Mouse (Mus musculus): ENCODE measurements at regions not wholly inside any gene's neighbourhood (a gene's known extent, or its start where the extent isn't known, plus 50 kb on each side); places are given as distances from the start of the nearest gene placed in this dataset.

DNA sequence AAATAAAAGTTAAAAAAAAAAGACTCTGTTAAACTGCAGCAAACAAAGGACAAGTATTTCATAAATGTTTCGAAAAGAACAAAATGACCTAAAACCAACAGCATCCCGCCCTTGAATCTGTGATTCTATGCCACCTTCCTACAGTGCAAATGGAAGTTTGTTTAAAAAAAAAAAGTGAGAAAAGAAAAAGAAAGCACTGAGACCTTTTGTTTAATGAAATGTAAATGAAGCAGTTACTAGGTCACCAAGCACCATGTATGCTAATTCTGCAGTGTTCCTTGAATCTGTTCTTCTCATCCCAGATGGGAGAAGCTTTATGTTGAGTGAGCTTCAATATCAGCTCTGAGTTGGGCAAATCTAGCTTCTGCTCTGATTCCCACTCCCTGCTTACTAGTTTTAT, 64.8 kb downstream of the Dnajb9 start:
- no peak for DNase-seq (ENCODE audit: low read depth, low spot score)

DNA sequence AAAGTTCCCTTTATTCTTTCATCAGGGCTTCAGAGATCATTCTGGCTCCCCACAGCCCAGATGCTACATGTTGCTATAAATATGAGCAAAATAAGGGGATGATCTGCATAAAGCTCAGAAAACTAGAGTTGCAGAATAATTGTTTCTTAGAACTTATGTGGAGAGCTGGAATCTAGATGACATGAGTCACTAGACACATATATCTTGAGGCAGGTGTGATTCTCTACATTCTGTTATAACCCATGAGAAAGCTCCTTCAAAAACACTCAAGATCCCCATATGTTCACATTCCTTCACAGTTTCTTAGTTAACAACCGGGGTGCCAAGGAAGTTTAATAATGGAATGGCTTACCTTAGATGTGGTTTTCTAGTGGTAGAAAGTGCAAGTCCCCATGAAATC, 71.1 kb downstream of the Dnajb9 start:
- DNase-seq (ENCODE audit: low read depth, low spot score): no peak

DNA sequence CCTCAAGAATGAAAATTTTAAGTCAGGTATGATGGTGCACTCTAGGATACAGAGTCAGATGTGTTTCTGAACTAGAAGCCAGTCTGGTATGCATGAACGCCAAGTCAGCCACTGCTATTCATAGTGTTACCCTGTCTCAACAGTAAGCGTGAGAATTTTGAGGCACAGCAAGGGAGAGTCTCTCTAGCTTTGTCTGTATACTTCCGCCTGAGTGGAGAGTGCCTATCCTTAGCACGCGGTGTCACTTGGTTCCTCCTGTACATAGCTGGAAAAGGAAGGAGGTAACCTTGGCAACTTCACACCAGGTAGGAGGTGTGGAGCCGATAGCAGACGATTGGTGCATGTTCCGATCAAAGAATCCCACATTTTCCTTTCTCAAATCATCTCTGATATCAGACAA, 81.3 kb downstream of the Dnajb9 start:
- no peak for DNase-seq (ENCODE audit: low read depth, low spot score)

DNA sequence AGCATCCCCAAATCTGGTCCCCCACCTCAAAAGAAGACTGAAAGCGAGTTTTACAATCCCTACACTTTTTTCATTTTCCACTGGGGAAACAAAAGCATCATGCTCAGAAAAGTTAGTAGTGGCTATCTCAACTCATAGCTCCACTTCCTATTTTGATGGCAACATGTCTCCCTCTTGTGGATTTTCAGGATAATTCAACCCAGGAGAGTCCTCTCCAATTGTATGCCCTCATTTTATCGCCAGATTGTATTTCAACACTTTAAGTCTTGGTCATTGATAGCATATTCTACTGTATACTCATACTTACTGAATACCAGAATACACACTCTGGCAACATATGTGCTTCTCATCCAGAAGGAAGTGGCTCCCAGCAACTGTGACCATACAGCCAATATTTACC, 105.0 kb downstream of the Dnajb9 start:
- peak; percentile 7 for DNase-seq (ENCODE audit: low read depth, low spot score)

DNA sequence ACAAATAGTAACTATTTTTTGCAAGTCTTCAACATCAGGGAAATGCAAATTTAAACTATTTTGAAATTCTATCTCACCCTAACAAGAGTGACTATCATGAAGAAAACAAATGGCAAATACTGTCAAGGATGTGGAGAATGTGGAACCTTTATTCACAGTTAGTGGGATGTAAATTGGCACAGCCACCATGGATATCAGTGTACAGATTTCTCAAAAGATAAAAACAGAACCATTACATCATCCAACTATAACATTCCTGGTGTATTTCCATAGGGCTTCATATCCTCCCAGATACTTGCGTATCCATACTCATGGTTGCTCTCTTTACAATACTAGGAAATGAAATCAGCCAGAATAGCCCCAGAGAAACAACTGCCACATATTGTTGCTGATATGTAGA, 110.9 kb downstream of the Dnajb9 start:
- no peak for DNase-seq (ENCODE audit: low read depth, low spot score)

DNA sequence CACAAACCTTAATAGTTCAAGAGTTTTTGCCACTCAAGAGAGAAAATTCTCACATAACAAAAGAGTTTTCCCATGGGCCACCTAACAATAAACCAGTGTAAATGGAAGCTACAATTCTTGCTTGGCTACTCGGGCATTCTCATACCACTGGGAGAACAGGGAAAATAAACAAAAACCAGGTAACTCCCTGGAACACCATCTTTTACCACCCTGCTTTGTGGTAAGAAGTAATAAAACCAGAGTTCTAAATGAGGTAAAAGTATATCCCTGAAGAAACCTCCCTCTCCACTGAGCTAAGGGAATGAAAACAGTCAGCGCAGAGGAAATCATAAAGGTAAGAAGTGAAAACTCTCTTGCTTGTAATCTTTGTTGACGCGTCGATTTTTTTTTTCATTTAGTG, 138.4 kb downstream of the Dnajb9 start:
- DNase-seq (ENCODE audit: low read depth, low spot score): no peak

DNA sequence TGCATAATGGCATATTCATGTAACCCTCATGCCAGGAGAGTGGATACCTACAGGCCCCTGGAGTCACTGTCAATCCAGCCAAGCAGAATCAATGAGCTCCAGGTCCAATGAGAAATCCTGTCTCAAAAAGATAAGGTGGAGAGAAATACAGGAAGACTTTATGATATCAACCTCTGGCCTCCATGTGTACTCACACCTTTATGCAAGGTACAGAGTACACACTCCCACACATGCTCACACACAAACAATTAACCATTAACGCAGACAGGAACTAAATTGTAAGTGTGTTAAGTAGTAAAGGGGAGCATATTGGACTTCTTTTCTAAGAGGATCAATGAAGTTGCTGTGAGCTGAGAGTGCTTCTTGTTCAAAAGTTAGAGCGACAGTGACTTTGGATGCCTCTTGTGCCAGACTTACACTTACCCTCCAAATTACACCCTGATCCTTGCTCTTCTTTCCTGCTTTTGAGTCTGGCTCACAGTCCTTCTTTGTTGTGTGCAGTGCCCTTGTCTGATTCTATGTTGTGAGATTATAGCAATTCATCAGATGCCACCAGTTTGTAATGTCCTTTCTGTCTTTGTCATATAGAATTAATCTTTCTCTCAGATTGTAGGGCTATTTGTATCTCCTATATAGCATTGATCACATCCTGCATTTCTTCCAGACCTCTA, 153.5 kb downstream of the Dnajb9 start:
- DNase-seq (ENCODE audit: low read depth, low spot score): no peak

DNA sequence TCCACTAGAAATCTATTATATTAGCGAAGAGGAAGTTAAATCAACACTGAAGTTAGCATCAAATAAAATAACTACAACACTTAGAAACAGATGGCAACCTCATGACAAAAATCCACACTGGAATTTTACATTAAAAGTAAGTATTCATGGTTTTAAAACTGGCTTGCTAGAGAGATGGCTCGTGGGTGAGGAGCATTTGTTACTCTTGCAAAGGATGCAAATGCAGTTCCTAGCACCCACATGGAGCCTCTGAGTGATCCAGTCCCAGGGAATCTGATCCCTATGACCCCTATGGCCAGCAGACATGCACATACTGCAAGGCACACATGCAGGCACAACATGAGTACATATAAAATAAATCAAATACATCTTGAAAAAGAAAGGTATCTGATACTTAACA, 164.3 kb downstream of the Dnajb9 start:
- DNase-seq (ENCODE audit: low read depth, low spot score): no peak

DNA sequence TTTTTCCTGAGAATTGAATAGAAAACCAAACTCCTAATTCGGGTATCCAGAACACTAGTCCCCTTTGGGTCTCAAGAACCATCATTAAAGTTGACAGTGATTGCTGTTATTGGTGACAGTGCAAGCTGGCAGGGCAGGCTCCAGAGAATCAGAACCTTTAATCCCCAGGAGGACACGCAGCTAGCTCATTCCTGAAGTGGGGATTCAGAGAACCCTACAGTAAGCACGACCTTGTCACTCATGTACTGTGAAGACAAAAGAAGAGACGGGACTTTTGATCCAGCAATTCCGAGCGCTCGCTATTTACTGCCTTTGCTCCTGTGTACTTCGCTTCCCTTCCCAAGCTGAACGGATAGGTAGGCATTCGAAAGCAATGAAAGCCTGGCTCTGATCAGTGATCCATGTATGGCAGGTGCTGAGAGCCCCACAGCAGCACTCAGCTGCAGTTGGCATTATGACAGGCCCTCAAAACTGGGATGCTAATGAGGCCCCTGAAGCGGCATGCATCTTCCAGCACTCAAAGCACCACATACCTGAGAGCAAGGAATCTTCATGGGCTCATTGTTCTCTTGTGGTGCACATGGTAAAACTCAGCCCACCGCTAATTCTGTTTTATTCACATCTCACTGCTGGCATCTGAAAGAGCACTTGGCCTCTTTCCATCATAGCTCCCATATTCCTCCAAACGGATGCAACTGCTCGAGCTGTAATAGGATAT, 165.6 kb downstream of the Dnajb9 start:
- no peak for DNase-seq (ENCODE audit: low read depth, low spot score)

DNA sequence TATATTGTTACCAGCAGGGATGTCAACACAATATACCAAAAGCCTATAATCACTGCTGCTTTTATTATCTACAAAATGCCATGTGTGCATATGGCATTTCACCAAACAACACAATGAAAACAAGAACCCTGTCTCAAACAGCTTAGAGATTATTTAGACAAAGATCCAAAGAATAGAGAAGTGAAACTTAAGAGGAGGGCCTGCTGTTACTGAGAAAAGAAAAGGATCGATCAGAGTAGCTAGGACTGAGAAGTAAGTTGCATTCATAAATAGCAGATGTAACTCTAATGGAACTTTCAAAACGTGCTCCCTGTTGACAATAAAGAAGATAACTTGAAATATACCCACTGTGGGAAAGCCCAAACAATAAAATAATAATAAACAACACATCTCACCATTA, 203.3 kb downstream of the Dnajb9 start:
- DNase-seq (ENCODE audit: low read depth, low spot score): no peak

DNA sequence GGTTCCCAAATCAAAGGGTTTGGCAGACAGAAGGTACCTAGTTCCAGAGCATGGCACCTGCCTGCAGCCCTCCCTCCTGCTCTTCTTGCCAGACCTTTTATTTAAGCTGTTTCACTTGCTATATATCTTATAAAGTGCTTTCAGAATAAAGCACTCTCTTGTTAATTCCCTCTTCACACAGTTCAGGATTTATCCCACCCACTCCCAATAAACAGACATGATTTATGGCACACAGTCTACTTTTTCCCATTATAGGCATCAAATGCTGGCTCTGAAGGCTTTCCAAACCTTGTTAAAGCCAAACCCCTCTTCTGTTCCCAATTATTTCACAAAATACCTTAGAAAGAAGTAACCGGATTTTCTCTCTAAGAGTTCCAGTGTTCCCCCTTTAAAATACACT, 226.6 kb downstream of the Dnajb9 start:
- no peak for DNase-seq (ENCODE audit: low read depth, low spot score)

DNA sequence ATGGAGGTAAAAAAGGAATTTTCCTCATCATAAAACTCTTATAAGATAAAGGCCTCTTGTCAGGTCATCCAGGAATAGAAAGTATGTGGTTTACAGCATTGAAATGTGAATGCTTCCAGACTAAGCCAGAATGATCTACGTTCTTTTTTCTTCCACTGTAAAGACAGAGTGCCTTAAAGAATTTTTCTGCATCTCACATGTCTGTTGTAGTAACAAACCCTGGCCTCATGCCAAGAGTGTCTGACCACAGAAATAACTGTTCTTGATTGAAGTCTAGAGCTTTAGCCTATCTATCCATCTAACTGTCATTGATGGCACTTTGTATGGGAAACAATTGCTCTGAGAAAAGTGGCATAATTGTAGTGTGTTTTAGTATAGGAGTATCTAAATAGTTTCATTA, 246.2 kb downstream of the Dnajb9 start:
- DNase-seq (ENCODE audit: low read depth, low spot score): no peak

DNA sequence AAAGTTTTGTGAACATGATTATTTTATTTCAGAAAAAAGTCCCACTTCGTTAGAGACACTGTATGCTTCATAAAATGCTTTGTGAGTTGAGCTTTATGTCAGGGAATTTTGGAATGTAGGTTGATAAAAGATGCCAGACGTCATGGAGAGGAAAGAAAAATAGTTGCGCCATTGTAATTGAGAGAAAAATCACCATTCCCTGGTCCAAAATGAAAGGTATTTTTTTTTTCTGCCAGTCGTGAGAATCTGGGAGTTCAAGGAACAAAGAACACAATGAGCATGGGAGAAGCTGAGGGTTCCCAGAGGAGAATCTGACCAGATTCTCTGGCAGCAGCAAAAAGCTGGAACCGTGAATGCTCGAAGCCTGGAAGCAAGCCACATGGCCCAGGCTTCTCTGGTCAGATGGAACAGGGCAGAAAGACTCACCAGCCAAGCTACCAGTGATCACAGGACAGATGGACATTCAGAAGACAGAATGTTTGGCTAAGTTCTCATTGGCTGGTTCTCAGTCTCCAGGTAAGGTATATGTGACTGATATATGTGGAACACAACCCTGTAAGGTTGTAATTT, 247.5 kb downstream of the Dnajb9 start:
- no peak for DNase-seq (ENCODE audit: low read depth, low spot score)

DNA sequence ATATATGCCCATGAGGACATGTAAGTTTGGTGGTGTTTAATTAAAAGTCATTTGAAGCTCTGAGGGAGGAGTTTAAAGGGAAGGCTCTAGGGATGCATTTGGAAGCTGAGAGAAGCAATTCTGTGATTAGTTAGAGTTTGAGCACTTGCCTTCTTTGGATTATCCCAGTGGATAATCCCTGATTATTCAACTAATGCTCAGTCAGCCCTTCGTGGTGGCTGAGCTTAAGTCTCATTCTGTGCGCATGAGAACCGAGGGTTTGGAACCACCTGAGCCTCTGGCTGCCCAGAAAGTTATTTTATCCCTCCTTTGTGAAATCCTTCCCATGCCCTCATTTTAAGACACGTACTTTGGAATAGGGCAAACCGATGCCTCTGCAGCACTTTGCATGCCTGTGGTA, 285.9 kb downstream of the Dnajb9 start:
- DNase-seq (ENCODE audit: low read depth, low spot score): no peak

DNA sequence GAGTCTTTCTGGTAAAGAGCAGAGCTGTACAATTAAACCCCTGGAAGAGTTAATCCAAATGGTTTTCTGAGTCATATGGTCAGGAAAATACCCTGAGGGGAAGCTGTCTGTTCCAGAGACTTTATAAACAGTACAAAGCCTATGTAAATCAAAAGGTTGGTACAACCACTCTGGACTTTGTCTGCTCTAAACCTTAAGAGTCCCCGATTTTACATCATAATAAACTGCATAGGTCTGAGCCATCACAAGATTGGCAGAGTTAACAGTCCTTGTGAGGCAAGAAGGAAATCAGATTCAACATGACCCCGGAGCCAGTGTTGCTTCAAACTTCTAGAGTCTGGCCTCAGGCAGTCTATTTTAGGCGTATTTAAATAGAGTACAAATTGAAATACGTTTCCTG, 289.7 kb downstream of the Dnajb9 start:
- no peak for DNase-seq (ENCODE audit: low read depth, low spot score)

DNA sequence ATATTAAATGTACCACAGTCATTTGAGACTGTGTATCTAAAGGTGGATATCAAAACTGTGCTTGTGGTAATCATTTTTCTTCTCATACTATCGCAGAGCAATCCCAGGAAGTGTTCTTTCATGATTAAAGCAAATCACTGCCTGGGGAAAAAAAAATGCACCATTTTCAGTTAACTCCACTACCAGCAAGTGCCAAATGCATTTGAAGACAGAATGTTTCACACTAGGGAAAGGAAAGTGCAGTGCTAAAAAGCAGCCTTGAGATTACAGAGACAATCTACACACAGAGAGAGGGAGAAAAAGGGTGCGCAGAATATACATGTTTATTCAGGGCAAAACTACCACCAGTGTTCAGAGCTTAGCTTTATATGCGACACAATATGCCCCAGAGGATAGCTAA, 291.0 kb downstream of the Dnajb9 start:
- no peak for DNase-seq (ENCODE audit: low read depth, low spot score)

DNA sequence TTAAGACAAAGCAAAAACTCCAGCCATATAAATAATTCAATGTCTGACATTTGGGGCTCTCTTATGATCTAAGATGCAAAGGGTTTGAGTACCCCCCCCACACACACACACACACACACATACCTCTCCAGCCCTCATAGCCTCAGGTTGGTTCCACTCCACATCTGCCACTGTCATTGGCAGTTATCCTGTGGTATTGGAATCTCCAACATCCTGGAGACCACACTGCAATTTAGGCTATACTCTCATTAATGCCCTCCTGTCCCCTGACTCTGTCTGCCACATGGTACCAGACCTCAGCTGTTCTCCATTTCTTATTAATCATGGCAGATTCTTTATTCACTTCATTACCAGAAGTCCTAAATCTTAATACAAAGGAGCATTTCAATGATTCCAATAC, 293.3 kb downstream of the Dnajb9 start:
- no peak for DNase-seq (ENCODE audit: low read depth, low spot score)

DNA sequence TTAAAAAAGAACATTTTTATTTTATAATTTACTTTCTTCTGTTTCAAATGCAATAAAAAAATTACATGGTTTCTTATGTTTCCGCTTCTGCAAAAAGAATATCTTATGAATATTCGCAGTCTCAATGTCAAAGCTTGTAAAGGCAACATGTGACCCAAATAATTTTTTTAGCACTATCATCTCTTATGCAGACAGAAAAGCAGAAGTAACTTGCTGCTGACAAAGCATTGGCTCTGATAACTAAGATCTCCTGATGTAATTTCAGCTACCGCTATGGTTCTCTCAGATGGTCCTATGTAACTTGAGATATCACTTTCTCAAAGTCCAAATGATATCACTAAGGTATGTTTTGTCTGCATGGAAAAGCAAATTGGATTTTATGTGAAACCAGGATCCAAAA, 310.9 kb downstream of the Dnajb9 start:
- DNase-seq (ENCODE audit: low read depth, low spot score): no peak

DNA sequence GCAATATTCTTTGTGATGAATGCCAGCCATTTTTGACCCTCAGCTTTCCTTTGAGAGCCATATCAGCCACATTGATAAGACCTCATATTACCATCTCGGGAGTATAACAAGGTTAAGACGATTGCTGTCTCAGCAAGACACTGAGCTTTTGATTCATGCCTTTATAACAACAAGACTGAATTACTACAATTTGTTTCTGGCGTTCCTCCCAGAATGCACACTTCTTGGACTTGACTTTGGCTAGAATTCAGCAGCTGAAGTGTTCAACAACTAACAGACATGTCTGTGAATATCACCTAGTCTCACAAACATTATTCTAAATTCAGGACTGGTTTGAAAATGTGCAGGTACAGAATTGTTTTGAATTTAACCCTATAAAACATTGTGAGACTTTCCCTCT, 324.5 kb downstream of the Dnajb9 start:
- no peak for DNase-seq (ENCODE audit: low read depth, low spot score)

DNA sequence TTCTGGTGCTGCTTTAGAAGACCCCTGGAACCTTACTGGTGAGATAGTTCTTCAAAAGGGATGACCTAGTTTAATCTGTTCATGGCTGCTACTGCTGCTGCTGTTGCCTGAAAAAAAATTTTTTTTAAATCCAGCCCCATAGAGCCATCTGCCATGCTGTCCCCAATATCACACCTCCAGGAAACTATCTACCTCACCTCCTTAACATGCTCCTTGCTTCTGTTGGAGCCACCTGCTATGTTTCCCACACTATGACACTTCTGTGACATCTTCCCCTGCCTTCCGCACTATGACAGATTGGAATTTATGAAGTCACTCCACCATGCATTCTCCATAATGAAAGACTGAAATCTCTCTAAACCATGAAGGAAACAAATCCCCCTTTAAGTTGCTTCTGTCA, 349.6 kb downstream of the Dnajb9 start:
- DNase-seq (ENCODE audit: low read depth, low spot score): no peak

DNA sequence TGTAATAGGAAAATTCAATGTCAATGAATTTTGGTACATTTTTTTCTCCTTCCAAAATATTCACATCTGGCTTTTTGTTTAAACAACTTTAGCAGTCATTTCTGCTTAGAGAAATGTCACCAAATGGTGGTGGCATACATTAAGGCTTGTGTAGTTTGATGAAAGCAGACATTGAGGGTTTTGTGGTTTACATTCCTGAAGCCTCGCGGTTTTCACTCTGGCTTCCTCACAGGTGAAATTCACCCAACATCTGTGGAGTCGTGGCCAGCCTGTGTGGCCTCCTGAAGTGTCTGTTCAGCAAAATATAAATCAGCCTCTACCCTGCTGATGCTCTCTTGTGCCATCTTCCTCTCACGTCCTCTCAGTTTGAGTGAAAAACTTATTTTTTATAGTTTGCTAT, 353.8 kb downstream of the Dnajb9 start:
- peak; percentile 28 for DNase-seq (ENCODE audit: low read depth, low spot score)

DNA sequence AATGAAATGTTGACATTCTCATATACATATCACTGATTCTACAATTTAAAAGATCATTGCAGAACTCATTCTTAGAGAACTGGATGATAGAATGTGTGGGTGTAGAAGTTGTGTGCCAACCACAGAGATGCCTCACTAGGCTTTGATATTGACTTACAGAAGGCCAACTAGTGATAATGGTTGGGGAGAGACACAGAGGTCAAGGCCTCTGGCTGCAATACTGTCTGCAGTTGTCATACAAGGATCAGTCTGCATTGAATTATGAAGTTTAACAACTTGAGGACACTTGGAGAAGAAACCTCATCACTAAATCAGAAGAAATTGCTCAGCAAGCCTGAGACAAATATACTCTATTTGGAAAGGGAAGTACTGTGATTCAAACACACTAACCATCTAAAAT, 357.9 kb downstream of the Dnajb9 start:
- DNase-seq (ENCODE audit: low read depth, low spot score): no peak

DNA sequence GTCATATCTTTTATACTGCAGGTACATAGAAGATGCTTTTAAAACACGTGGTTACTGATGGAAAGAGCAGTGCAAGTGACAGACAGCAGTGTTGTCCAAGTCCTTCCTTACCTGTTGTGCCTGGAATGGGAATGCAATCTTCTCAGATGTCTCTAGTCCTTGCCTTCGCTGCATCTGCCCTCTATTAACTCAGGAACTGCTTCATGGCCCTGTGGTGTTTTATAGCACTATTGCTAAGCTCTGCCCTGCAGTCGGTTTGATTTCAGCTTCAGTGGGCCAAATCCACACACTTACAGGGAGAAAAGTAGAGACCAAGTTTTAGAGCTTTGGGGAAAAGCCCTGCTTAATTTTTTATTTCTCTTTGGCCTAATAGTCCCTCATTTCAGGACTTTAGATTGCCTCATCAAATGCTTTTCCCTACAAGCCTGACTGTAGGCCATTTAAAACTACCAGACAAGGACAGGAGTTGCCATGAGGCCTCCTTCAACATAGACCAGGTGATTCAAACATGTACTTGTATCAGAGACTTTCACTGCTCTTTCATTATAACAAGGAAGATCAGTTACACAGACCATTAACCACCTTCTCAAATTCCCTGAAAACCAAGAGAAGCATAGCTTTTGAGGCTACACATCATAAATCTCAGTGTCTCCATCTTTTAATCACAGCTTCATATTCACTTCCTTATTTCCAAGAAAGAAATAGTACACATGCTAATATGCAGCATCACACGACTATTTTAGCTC, 358.7 kb downstream of the Dnajb9 start:
- no peak for DNase-seq (ENCODE audit: low read depth, low spot score)

Data from forelimb bud, embryonic 11.5 days (tissue).